Mouse (Mus musculus): ENCODE measurements around the gene Tmc6. TPM values are rescaled to one million over a fixed set of nuclear protein-coding genes. Genes with fewer than 3 reads are reported as not detected.
"Not testable (repeated sequence)": the region's sequence is repeated elsewhere in the genome, so short reads cannot be mapped to it uniquely, and the experiment has no call there.

Gene Tmc6
- 48.2 and 55.4 TPM in 2 replicates for polyA plus RNA-seq (2012; rRNA removed)

GRCm38 (mm10) chr11:117781993-117782704 is at the start of gene Tmc6, which contains the start of gene Tmc8:
TSS of gene Tmc6 (minus strand) at chr11:117782198.
TSS of gene Tmc8 (plus strand) at chr11:117782076.
- no peak for DNase-seq (ENCODE audit: low spot score)

- DNase-seq (ENCODE audit: low spot score): no peak
Measured at GRCm38 (mm10) chr11:117830401-117830800, 48.4 kb upstream of the Tmc6 start.

- no peak for DNase-seq (ENCODE audit: low spot score)
Measured at GRCm38 (mm10) chr11:117829671-117830215, 47.7 kb upstream of the Tmc6 start.

GRCm38 (mm10) chr11:117828888-117829604 is 47.0 kb upstream of the Tmc6 start:
- no peak for DNase-seq (ENCODE audit: low spot score)

- DNase-seq (ENCODE audit: low spot score): no peak
Measured at GRCm38 (mm10) chr11:117828149-117828887, 46.3 kb upstream of the Tmc6 start.

GRCm38 (mm10) chr11:117827386-117827785 is 45.4 kb upstream of the Tmc6 start:
- no peak for DNase-seq (ENCODE audit: low spot score)

GRCm38 (mm10) chr11:117826916-117827315 is 44.9 kb upstream of the Tmc6 start:
- no peak for DNase-seq (ENCODE audit: low spot score)

- DNase-seq (ENCODE audit: low spot score): no peak
Measured at GRCm38 (mm10) chr11:117826164-117826563, 44.2 kb upstream of the Tmc6 start.

GRCm38 (mm10) chr11:117825333-117826101 is 43.5 kb upstream of the Tmc6 start, which contains the start of the genes Afmid and Tk1:
TSS of gene Afmid (plus strand) at chr11:117825924.
TSS of gene Tk1 (minus strand) at chr11:117826092.
- DNase-seq (ENCODE audit: low spot score): peak; percentile 48

GRCm38 (mm10) chr11:117824060-117824969 is 42.3 kb upstream of the Tmc6 start:
- DNase-seq (ENCODE audit: low spot score): peak; percentile 58

GRCm38 (mm10) chr11:117823411-117823810 is 41.4 kb upstream of the Tmc6 start:
- DNase-seq (ENCODE audit: low spot score): no peak

GRCm38 (mm10) chr11:117822728-117823241 is 40.8 kb upstream of the Tmc6 start:
- DNase-seq (ENCODE audit: low spot score): no peak

GRCm38 (mm10) chr11:117821868-117822267 is 39.9 kb upstream of the Tmc6 start:
- no peak for DNase-seq (ENCODE audit: low spot score)

GRCm38 (mm10) chr11:117820173-117820572 is 38.2 kb upstream of the Tmc6 start:
- no peak for DNase-seq (ENCODE audit: low spot score)

GRCm38 (mm10) chr11:117819095-117819494 is 37.1 kb upstream of the Tmc6 start:
- no peak for DNase-seq (ENCODE audit: low spot score)

- DNase-seq (ENCODE audit: low spot score): no peak
Measured at GRCm38 (mm10) chr11:117816389-117816996, 34.5 kb upstream of the Tmc6 start.

- not testable (repeated sequence) for DNase-seq (ENCODE audit: low spot score)
Measured at GRCm38 (mm10) chr11:117815850-117816249, 33.9 kb upstream of the Tmc6 start.

GRCm38 (mm10) chr11:117814704-117815366 is 32.8 kb upstream of the Tmc6 start:
- DNase-seq (ENCODE audit: low spot score): no peak

GRCm38 (mm10) chr11:117813867-117814266 is 31.9 kb upstream of the Tmc6 start:
- DNase-seq (ENCODE audit: low spot score): no peak
